Mouse (Mus musculus): ENCODE results near the gene Olfr170. TPM values are rescaled to one million over a fixed set of nuclear protein-coding genes. Genes with fewer than 3 reads are reported as not detected.
"Not testable (repeated sequence)": the region's sequence is repeated elsewhere in the genome, so short reads cannot be mapped to it uniquely, and the experiment has no call there.

The Olfr170 gene
- total RNA-seq (2021): not detected
- long read RNA-seq: 0 reads

GRCm38 (mm10) chr16:19611782-19612181, at the start of gene Olfr170:
Gene Olfr170, minus strand, starts transcription at chr16:19611882.
- not testable (repeated sequence) for DNase-seq (ENCODE audit: low spot score in 2 of 2)

GRCm38 (mm10) chr16:19629816-19630215, 18.1 kb upstream of the Olfr170 start, which contains the start of gene Olfr171:
Gene Olfr171, minus strand, starts transcription at chr16:19629916.
- DNase-seq (ENCODE audit: low spot score in 2 of 2): no peak

- no peak for DNase-seq (ENCODE audit: low spot score in 2 of 2)
These were observed 8.5 kb downstream of the Olfr170 start for GRCm38 (mm10) chr16:19603166-19603565.

GRCm38 (mm10) chr16:19571709-19572108, 40.0 kb downstream of the Olfr170 start, which contains the start of gene Olfr169:
Gene Olfr169, minus strand, starts transcription at chr16:19571809.
- not testable (repeated sequence) for DNase-seq (ENCODE audit: low spot score in 2 of 2)

Other genes starting within 250 kb of the Olfr170 start
- not detected for gene Olfr165, start 188.7 kb downstream of the Olfr170 start, total RNA-seq (2021)
- gene Olfr166, start 128.2 kb downstream of the Olfr170 start, total RNA-seq (2021): not detected
- gene Olfr167, start 89.6 kb downstream of the Olfr170 start, total RNA-seq (2021): not detected
- gene Olfr168, start 76.3 kb downstream of the Olfr170 start, total RNA-seq (2021): not detected
- not detected for gene Olfr169, start 40.1 kb downstream of the Olfr170 start, total RNA-seq (2021)
- not detected for gene Olfr171, start 18.0 kb upstream of the Olfr170 start, total RNA-seq (2021)
- not detected for gene Lamp3, start 94.5 kb upstream of the Olfr170 start, total RNA-seq (2021)
- 1 to 10 TPM; 4.7 to 5.3 TPM for gene B3gnt5, start 148.3 kb upstream of the Olfr170 start, total RNA-seq (2021)